Mouse (Mus musculus): Measurements from ENCODE around the gene Olfr294.

Gene Olfr294

DNA sequence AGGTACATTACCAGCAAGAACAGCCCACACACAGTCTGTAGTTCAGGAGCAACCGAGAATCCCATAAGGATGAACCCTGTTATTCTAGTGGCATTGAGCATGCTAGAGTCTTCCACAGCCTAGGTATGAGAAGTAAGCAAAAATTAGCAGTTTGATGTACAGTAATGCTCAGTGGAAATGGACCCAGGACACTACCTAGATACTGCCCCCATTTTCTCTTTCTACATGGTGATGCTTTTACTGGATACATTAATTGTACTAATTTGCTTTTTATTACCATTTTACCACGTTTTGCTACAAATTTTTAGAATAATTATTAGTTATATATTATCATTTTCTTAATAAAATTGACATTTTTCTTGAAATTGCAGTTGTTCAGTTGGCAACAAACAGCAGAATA is at the start of gene Olfr294:
TSS of gene Olfr294 (minus strand) at position 101 of the 400 bp plus-strand sequence.
- DNase-seq (ENCODE audit: low read depth) = no peak

GRCm38 (mm10) chr7:86648761-86649160 is 32.3 kb upstream of the Olfr294 start, which contains the start of gene Olfr293:
Gene Olfr293, plus strand, starts transcription at chr7:86649061.
- DNase-seq (ENCODE audit: low read depth) = no peak

- DNase-seq (ENCODE audit: low read depth) = no peak
These were observed 32.9 kb downstream of the Olfr294 start, which contains the start of gene Olfr295 for GRCm38 (mm10) chr7:86583562-86583961. Gene Olfr295, plus strand, starts transcription at chr7:86583862.

All from c-Kit-positive CD71-positive TER-119-negative erythroid progenitor cells, embryonic 14.5 days (primary cell).